Mouse (Mus musculus) retina, postnatal 1 day (tissue): ENCODE results near the gene Tenm2.

Source experiments
- DNase-seq: peaks from one replicate; pipeline ENCODE4 v3.0.0-alpha.2; 2012

The Tenm2 gene

GRCm38 (mm10) chr11:35976482-35976881 lies 1259.3 kb downstream of the Tenm2 start:
- DNase-seq, result no peak

GRCm38 (mm10) chr11:35974632-35975450 lies 1260.9 kb downstream of the Tenm2 start:
- DNase-seq, result no peak

- DNase-seq, result peak; percentile 29
Measured at GRCm38 (mm10) chr11:35973135-35973534, 1262.6 kb downstream of the Tenm2 start.

GRCm38 (mm10) chr11:35972270-35972931 lies 1263.4 kb downstream of the Tenm2 start:
- DNase-seq, result peak; percentile 20

GRCm38 (mm10) chr11:35970806-35971705 lies 1264.7 kb downstream of the Tenm2 start:
- no peak for DNase-seq

GRCm38 (mm10) chr11:35968291-35968690 lies 1267.5 kb downstream of the Tenm2 start:
- DNase-seq, result no peak

GRCm38 (mm10) chr11:35963981-35964549 lies 1271.7 kb downstream of the Tenm2 start:
- no peak for DNase-seq

- no peak for DNase-seq
Measured at GRCm38 (mm10) chr11:35963554-35963953, 1272.2 kb downstream of the Tenm2 start.

- no peak for DNase-seq
Measured at GRCm38 (mm10) chr11:35962431-35962830, 1273.3 kb downstream of the Tenm2 start.

GRCm38 (mm10) chr11:35959270-35959669 lies 1276.5 kb downstream of the Tenm2 start:
- no peak for DNase-seq
